Mouse (Mus musculus) olfactory bulb, adult 2 months (tissue): ENCODE measurements at regions not wholly inside any gene's neighbourhood (a gene's known extent, or its start where the extent isn't known, plus 50 kb on each side); places are given as distances from the start of the nearest gene placed in this dataset.

Experiments
- CTCF ChIP-seq: fragments of 200-500 bp; IDR thresholded peaks from 2 replicates; pipeline ENCODE4 v1.5.1; 2012; ENCODE audit warnings: low read depth, mild to moderate bottlenecking, low read length, moderate library complexity; ENCODE audit not compliant: insufficient read depth
- POLR2A ChIP-seq: fragments of 200-500 bp; IDR thresholded peaks from 2 replicates; pipeline ENCODE4 v1.6.1; 2012; ENCODE audit warnings: mild to moderate bottlenecking, low read depth, low read length, moderate library complexity; ENCODE audit not compliant: insufficient read depth

- TF ChIP-seq POLR2A (no peak), CTCF (no peak)
Observed at GRCm38 (mm10) chr13:82274733-82275132, 491.9 kb downstream of the Cetn3 start.
